10 mouse cellular contexts compared by ENCODE assay signal in the genomic region with DNA sequence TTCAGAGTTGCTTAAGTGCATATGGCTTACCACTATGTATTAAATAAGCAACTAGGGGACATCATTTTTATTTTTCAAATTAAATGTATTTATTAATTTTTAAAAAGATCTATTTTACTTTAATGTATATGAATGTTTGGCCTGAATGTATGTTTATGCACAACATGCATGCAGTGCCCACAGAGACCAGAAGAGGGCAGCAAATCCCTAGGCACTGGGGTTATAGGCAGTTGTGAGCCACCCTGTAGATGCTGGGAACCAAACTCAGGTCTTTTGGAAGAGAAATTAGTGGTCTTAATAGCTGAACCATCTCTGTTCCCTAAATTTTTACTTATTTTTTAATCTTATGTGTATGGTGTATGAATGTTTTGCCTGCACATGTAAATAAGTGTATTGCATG. TPM values are rescaled to one million over a fixed set of nuclear protein-coding genes. Genes with fewer than 3 reads are reported as not detected.
DNase-seq lines count a peak whose midpoint lies in the region; TF ChIP-seq lines count a peak whose summit lies in the region.
"Had no signal": no experiment of that assay in that cellular context is flagged by ENCODE, and none has a peak within 500 bp of the region (broad histone marks: within the 10 kb centered on the region; RNA-seq: fewer than 3 reads in every experiment).

No protein-coding gene starts in this region.

- H3K4me3 ChIP-seq in bone marrow, adult 2 months (replicated peaks; ENCODE audit: control insufficient read depth, low read depth, low read length): no peak overlapping the region
- H3K4me3 ChIP-seq: limb, embryonic 12.5 days had no signal

- H3K27ac ChIP-seq in bone marrow, adult 2 months (ENCODE audit: control insufficient read depth, insufficient read depth, low read depth, low read length, poor library complexity): no peak overlapping the region
- H3K27ac ChIP-seq: limb, embryonic 12.5 days; macrophage had no signal

- peak; percentile 44 for TF ChIP-seq CTCF in bone marrow, adult 2 months (IDR thresholded peaks at IDR 0.05; ENCODE audit: control insufficient read depth, insufficient read depth, low read length)

- no peaks in the 10 kb centered on the region for H3K4me1 ChIP-seq in bone marrow, adult 2 months (ENCODE audit: control insufficient read depth, insufficient read depth, low read length)
- H3K4me1 ChIP-seq: limb, embryonic 12.5 days had no signal

- peak; percentile 6 for DNase-seq in kidney, postnatal 14 days
- DNase-seq in kidney, postnatal 10 days: no peak
- DNase-seq in 3T3-L1 (ENCODE audit: low read depth, low spot score) (peak; percentile 9), 416B (ENCODE audit: low read depth) (peak; percentile 11)
- no peak for DNase-seq in right cerebral cortex, postnatal 10 days (ENCODE audit: low spot score in 2 of 2)
- DNase-seq in urinary bladder, postnatal 25 days (ENCODE audit: low spot score): no peak

- no peak for TF ChIP-seq POLR2A in bone marrow, adult 2 months (IDR thresholded peaks at IDR 0.05; ENCODE audit: borderline replicate concordance, control insufficient read depth, low read depth, low read length)

RNA-seq across cellular contexts. Expression of gene C2cd4b, which starts 24.7 kb away (rescaled TPM):
- polyA plus RNA-seq in bone marrow, adult 2 months (2011; ENCODE audit: insufficient read depth, insufficient read length, low replicate concordance, missing spikeins): not detected in 2 replicates
- polyA plus RNA-seq: inflammation-experienced regulatory T-cells, adult 6 months; macrophage had no signal

RNA-seq across cellular contexts. Expression of gene C2cd4a, which starts 48.2 kb away (rescaled TPM):
- not detected in 2 replicates for polyA plus RNA-seq in bone marrow, adult 2 months (2011; ENCODE audit: insufficient read depth, insufficient read length, low replicate concordance, missing spikeins)
- polyA plus RNA-seq: inflammation-experienced regulatory T-cells, adult 6 months; macrophage had no signal

RNA-seq across cellular contexts. Expression of gene Vps13c, which starts 56.3 kb away (rescaled TPM):
- polyA plus RNA-seq in bone marrow, adult 2 months (2011; ENCODE audit: insufficient read depth, insufficient read length, low replicate concordance, missing spikeins): 4.0 and 8.8 TPM in 2 replicates

Comparison
In these comparisons a context has a peak if more than half of its experiments do, and no peak if none do; other contexts are left out.
1. DNase-seq: peak in kidney, postnatal 14 days (single experiment), 3T3-L1 (single experiment) and 416B (single experiment); none in kidney, postnatal 10 days (single experiment), right cerebral cortex, postnatal 10 days (0 of 2) and urinary bladder, postnatal 25 days (single experiment).